Mouse (Mus musculus): ENCODE measurements at regions not wholly inside any gene's neighbourhood (a gene's known extent, or its start where the extent isn't known, plus 50 kb on each side); places are given as distances from the start of the nearest gene placed in this dataset.

DNA sequence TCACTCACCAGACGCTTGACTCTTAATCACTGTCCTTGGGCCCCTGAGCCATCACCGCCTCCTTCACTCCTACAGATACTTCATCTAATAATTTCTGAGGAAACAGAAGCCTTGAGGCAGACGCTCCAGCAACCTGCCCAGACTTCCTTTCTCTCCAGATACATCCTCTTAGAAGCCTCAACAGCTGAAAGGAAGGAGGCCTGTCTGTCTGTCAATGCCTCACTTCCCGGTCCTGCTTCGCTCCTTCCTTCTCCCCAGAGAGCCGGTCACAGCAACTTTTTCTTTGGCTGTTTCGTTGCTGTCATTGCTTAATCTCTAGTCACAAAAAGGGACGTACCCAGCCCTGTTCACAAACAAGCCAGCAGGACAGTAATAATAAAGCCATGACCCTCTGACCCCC is 50.0 kb upstream of the Hk2 start:
- DNase-seq (ENCODE audit: low spot score) (no peak), ATAC-seq (replicated peaks; ENCODE audit: insufficient number of reproducible peaks, low FRiP score, low TSS enrichment, low read depth) (no peak)
- Histone ChIP-seq H3K27ac (replicated peaks; ENCODE audit: low read depth, low read length) (no peak overlapping the region), H3K27me3 (ENCODE audit: control insufficient read depth, insufficient read depth, low read length) (no peaks in the 10 kb centered on the region), H3K9me3 (replicated peaks; ENCODE audit: control insufficient read depth, low read length) (no peaks in the 10 kb centered on the region), H3K4me1 (ENCODE audit: control insufficient read depth, insufficient read depth, low read length) (no peaks in the 10 kb centered on the region), H3K4me3 (ENCODE audit: low read depth, low read length) (no peak overlapping the region), H3K9ac (replicated peaks; ENCODE audit: low read length) (no peak overlapping the region), H3K36me3 (replicated peaks; ENCODE audit: control insufficient read depth, insufficient read depth, low read depth, low read length) (no peaks in the 10 kb centered on the region), H3K4me2 (ENCODE audit: low read depth, low read length) (no peak overlapping the region)
- 44% methylated on average over 8 of the region's 8 CpGs for WGBS

All from embryonic facial prominence, embryonic 11.5 days (tissue).